Mouse (Mus musculus) embryonic facial prominence, embryonic 12.5 days (tissue): Measurements from ENCODE around the gene Bora. TPM values are rescaled to one million over a fixed set of nuclear protein-coding genes. Genes with fewer than 3 reads are reported as not detected.

Experiments used
- polyA plus RNA-seq: library from polyadenylated mRNA; unstranded; fragments of >200 nt; fragmentation: Nextera tagmentation; extraction: Ambion mirVana; gene quantifications from 2 replicates; pipeline ENCODE4 v1.2.1, GENCODE M21; 2016

Bora gene
- polyA plus RNA-seq, 1 experiment from 2014 or later = 86.2 TPM

Other genes starting within 250 kb of the Bora start
- gene Rpl36a-ps1, start 51.9 kb upstream of the Bora start, polyA plus RNA-seq = 2.0 and 2.7 TPM in 2 replicates
- gene Mzt1, start 88 bp upstream of the Bora start, polyA plus RNA-seq = 99.0 and 106 TPM in 2 replicates
- 21.9 and 28.7 TPM in 2 replicates for gene Pibf1, start 53.2 kb downstream of the Bora start, polyA plus RNA-seq
- gene Dis3, start 53.5 kb downstream of the Bora start, polyA plus RNA-seq = 41.9 and 49.2 TPM in 2 replicates